Mouse (Mus musculus) megakaryocyte, embryonic 14.5 days (primary cell): ENCODE results near the gene Olfr180. TPM values are rescaled to one million over a fixed set of nuclear protein-coding genes. Genes with fewer than 3 reads are reported as not detected.

ENCODE experiments used
- H3K27me3 ChIP-seq: replicated peaks from 2 replicates; pipeline ENCODE3; 2012; ENCODE audit warnings: inconsistent platforms
- H3K36me3 ChIP-seq: replicated peaks from 2 replicates; pipeline ENCODE3; 2012; ENCODE audit warnings: low read length, inconsistent platforms, mixed read lengths
- H3K4me1 ChIP-seq: 2 replicates; pipeline ENCODE4 v1.6.1; 2012; ENCODE audit warnings: inconsistent platforms
- H3K4me3 ChIP-seq: replicated peaks from 2 replicates; pipeline ENCODE3; 2012; ENCODE audit warnings: moderate library complexity, mild to moderate bottlenecking, inconsistent platforms
- H3K9me3 ChIP-seq: 2 replicates; pipeline ENCODE4 v1.6.1; 2012; ENCODE audit warnings: inconsistent platforms
- FLI1 ChIP-seq: IDR thresholded peaks from 2 replicates; pipeline ENCODE4 v1.6.1; 2012; ENCODE audit warnings: low read length, inconsistent platforms, mixed read lengths
- GATA1 ChIP-seq: IDR thresholded peaks from 3 replicates; pipeline ENCODE4 v1.6.1; 2012; ENCODE audit warnings: mixed read lengths, low read length, inconsistent platforms, borderline replicate concordance
- polyA plus RNA-seq: library from polyadenylated mRNA; stranded (reverse); fragments of >175 nt; gene quantifications from 2 replicates; pipeline ENCODE4 v1.2.3, GENCODE M21; 2012; ENCODE audit warnings: low replicate concordance; ENCODE audit not compliant: insufficient read depth

The Olfr180 gene
- not detected in 2 replicates for polyA plus RNA-seq

DNA sequence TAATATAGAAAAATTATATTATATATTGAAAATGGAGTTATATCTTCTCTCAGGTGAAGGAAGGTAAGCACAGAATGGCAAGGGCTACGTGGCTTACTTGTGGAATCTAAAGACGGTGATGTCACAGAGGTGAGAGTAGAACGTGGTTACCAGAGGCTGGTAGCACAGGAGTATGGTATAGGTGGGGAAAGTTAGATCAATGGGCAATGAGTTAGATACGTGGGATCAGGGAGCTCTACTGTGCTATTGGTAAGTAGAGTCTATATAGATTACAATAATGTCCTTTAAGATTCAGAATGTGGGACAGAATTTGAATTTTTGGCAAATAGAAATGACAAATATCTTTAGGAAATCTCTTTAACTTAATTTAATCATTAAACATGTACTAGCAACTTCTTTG lies at the start of gene Olfr180:
Gene Olfr180 (minus strand): TSS at position 101 of the 400 bp plus-strand sequence.
- Histone ChIP-seq H3K36me3 (no peaks in the 10 kb centered on the region), H3K4me3 (no peak within 1 kb of the TSS), H3K9me3 (no peaks in the 10 kb centered on the region; the same call in 1 of the 2 replicates), H3K4me1 (no peaks in the 10 kb centered on the region), H3K27me3 (no peaks in the 10 kb centered on the region)
- no peak for TF ChIP-seq GATA1
- TF ChIP-seq FLI1 = no peak

DNA sequence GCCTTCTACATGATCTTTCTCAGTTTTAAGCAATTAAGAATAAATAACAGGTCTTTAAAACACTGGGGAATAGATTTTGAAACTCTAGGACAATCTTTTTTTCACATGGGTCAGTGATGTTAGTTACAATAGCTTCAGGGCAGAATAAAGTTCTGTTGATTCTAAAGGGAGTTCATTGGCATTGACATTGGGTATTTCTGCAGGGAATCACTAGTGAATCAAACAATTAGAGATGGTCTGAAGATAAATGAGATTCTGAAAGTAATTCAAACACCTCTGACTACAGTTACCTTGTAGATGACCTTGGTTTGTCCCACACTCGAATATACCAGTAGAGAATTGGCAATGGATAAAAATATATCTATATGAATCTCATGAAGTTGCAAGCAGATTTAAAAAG lies 537 bp downstream of the Olfr180 start, which contains the start of gene Olfr181:
Gene Olfr181 (minus strand): TSS at position 101 of the 400 bp plus-strand sequence.
- TF ChIP-seq GATA1 = no peak
- TF ChIP-seq FLI1 = no peak
- H3K9me3 ChIP-seq = no peaks in the 10 kb centered on the region; the same call in 1 of the 2 replicates
- no peaks in the 10 kb centered on the region for H3K4me1 ChIP-seq
- no peak within 1 kb of the TSS for H3K4me3 ChIP-seq
- H3K27me3 ChIP-seq = no peaks in the 10 kb centered on the region
- H3K36me3 ChIP-seq = no peaks in the 10 kb centered on the region

GRCm38 (mm10) chr16:58891963-58892362 lies 37.2 kb downstream of the Olfr180 start, which contains the start of gene Olfr178:
TSS of gene Olfr178 (minus strand) at chr16:58892063.
- H3K36me3 ChIP-seq = no peaks in the 10 kb centered on the region
- TF ChIP-seq GATA1 = no peak
- TF ChIP-seq FLI1 = no peak
- H3K9me3 ChIP-seq = no peaks in the 10 kb centered on the region
- H3K27me3 ChIP-seq = no peaks in the 10 kb centered on the region
- H3K4me3 ChIP-seq = no peak within 1 kb of the TSS
- H3K4me1 ChIP-seq = no peaks in the 10 kb centered on the region

DNA sequence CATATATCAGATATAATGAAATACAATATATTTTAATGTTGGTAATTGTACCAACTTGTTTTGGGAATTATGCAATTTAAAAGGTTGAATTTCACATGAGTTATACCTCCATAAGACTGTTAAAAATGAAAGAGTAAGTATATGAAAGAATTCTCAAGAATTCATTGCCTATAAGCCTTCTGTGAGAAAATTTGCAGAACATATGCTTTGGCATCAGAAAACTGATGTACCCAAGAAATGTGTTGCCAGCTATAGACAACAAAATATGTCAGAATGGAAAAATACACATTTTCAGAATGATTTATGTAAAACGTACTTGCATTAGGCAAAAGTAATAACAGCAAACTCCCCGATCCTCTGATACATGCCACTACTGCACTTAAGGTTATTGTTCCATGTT lies 44.8 kb downstream of the Olfr180 start:
- Histone ChIP-seq H3K4me3 (no peak overlapping the region), H3K4me1 (no peaks in the 10 kb centered on the region), H3K27me3 (no peaks in the 10 kb centered on the region), H3K9me3 (0 out of 2 replicates have a peak, but pooled peaks cover 3% of the 10 kb centered on the region), H3K36me3 (no peaks in the 10 kb centered on the region)
- no peak for TF ChIP-seq FLI1
- no peak for TF ChIP-seq GATA1

GRCm38 (mm10) chr16:58874668-58875067 lies 54.5 kb downstream of the Olfr180 start, which contains the start of gene Olfr177:
TSS of gene Olfr177 (minus strand) at chr16:58874768.
- Histone ChIP-seq H3K27me3 (no peaks in the 10 kb centered on the region), H3K9me3 (no peaks in the 10 kb centered on the region), H3K36me3 (no peaks in the 10 kb centered on the region), H3K4me3 (no peak within 1 kb of the TSS), H3K4me1 (no peaks in the 10 kb centered on the region)
- TF ChIP-seq FLI1 = no peak
- no peak for TF ChIP-seq GATA1

Other genes starting within 250 kb of the Olfr180 start
- gene Gpr15, start 210.3 kb downstream of the Olfr180 start, polyA plus RNA-seq = not detected in 2 replicates
- gene Cldnd1, start 201.5 kb downstream of the Olfr180 start, polyA plus RNA-seq = 1.00 and 2.3 TPM in 2 replicates
- gene Olfr172, start 166.2 kb downstream of the Olfr180 start, polyA plus RNA-seq = 1.3 TPM in 1 of 2 replicates, not detected in the other
- not detected in 2 replicates for gene Olfr173, start 129.1 kb downstream of the Olfr180 start, polyA plus RNA-seq
- not detected in 2 replicates for gene Olfr175-ps1, start 102.6 kb downstream of the Olfr180 start, polyA plus RNA-seq
- not detected in 2 replicates for gene Olfr177, start 54.6 kb downstream of the Olfr180 start, polyA plus RNA-seq
- gene Olfr178, start 37.3 kb downstream of the Olfr180 start, polyA plus RNA-seq = not detected in 2 replicates
- gene Olfr181, start 637 bp downstream of the Olfr180 start, polyA plus RNA-seq = not detected in 2 replicates
- gene Olfr183, start 66.0 kb upstream of the Olfr180 start, polyA plus RNA-seq = not detected in 2 replicates
- gene Olfr186, start 100.9 kb upstream of the Olfr180 start, polyA plus RNA-seq = not detected in 2 replicates
- not detected in 2 replicates for gene Olfr187, start 110.4 kb upstream of the Olfr180 start, polyA plus RNA-seq
- not detected in 2 replicates for gene Olfr190, start 148.6 kb upstream of the Olfr180 start, polyA plus RNA-seq
- gene Olfr191, start 160.4 kb upstream of the Olfr180 start, polyA plus RNA-seq = not detected in 2 replicates
- not detected in 2 replicates for gene Olfr193, start 182.5 kb upstream of the Olfr180 start, polyA plus RNA-seq
- not detected in 2 replicates for gene Olfr194, start 191.7 kb upstream of the Olfr180 start, polyA plus RNA-seq
- gene Olfr195, start 217.7 kb upstream of the Olfr180 start, polyA plus RNA-seq = not detected in 2 replicates
- not detected in 2 replicates for gene Olfr196, start 241.1 kb upstream of the Olfr180 start, polyA plus RNA-seq